Mouse (Mus musculus) MEL (cell line): ENCODE data around the gene Tm2d3. TPM values are rescaled to one million over a fixed set of nuclear protein-coding genes. Genes with fewer than 3 reads are reported as not detected.

Experiments
- DNase-seq: peaks from one replicate; pipeline ENCODE4 v3.0.0; 2011; ENCODE audit warnings: low read depth, low spot score
- H3K27ac ChIP-seq: 2 replicates; pipeline ENCODE4 v1.5.1; 2012; ENCODE audit warnings: low read depth, mild to moderate bottlenecking, control low read depth, low read length, moderate library complexity; ENCODE audit not compliant: control insufficient read depth
- H3K27me3 ChIP-seq, 2 experiments: fragments of 150-350 bp in 1 of 2; sonication (generic) in 1 of 2; 2 replicates each; pipeline ENCODE4 v1.6.1; 2012; ENCODE audit warnings: low read length in 2 of 2, mild to moderate bottlenecking in 2 of 2, improper control_type of control experiment in 1 of 2, moderate library complexity in 1 of 2; ENCODE audit not compliant: insufficient read depth in 2 of 2, control insufficient read depth in 1 of 2
- H3K36me3 ChIP-seq, 2 experiments: 2 replicates each; pipeline ENCODE4 v1.6.1; 2012 to 2014; ENCODE audit warnings: low read length in 2 of 2, improper control_type of control experiment in 1 of 2, inconsistent platforms in 1 of 2, mild to moderate bottlenecking in 1 of 2; ENCODE audit not compliant: insufficient read depth in 2 of 2, control insufficient read depth in 1 of 2
- H3K4me1 ChIP-seq, 2 experiments: fragments of 150-350 bp in 1 of 2; sonication (generic) in 1 of 2; 2 replicates each; pipeline ENCODE4 v1.6.1; 2012; ENCODE audit warnings: low read length in 2 of 2, improper control_type of control experiment in 1 of 2, mild to moderate bottlenecking in 1 of 2; ENCODE audit not compliant: insufficient read depth in 2 of 2, control insufficient read depth in 1 of 2
- H3K4me3 ChIP-seq, 2 experiments: fragments of 150-350 bp in 1 of 2; sonication (generic) in 1 of 2; 2 replicates each; pipeline ENCODE4 v1.5.1; 2012; ENCODE audit warnings: low read depth in 2 of 2, low read length in 2 of 2, mild to moderate bottlenecking in 2 of 2, moderate library complexity in 2 of 2, control low read depth in 1 of 2, improper control_type of control experiment in 1 of 2; ENCODE audit not compliant: control insufficient read depth in 1 of 2, insufficient read depth in 1 of 2
- H3K79me2 ChIP-seq: 2 replicates; pipeline ENCODE4 v1.6.1; 2012; ENCODE audit warnings: mild to moderate bottlenecking, low read length, moderate library complexity; ENCODE audit not compliant: control insufficient read depth, poor library complexity, insufficient read depth
- H3K9ac ChIP-seq: 2 replicates; pipeline ENCODE4 v1.6.1; 2012; ENCODE audit warnings: low read depth, mild to moderate bottlenecking, control low read depth, low read length, moderate library complexity; ENCODE audit not compliant: control insufficient read depth, poor library complexity, severe bottlenecking
- H3K9me3 ChIP-seq: fragments of 150-350 bp; sonication (generic); replicated peaks from 2 replicates; pipeline ENCODE4 v1.6.1; 2012; ENCODE audit warnings: mild to moderate bottlenecking, low read length, improper control_type of control experiment, moderate library complexity; ENCODE audit not compliant: insufficient read depth
- CHD1 ChIP-seq: IDR thresholded peaks from 2 replicates; pipeline ENCODE4 v1.6.1; 2012; ENCODE audit warnings: low read depth, mild to moderate bottlenecking, inconsistent platforms, low read length, improper control_type of control experiment
- E2F4 ChIP-seq: IDR thresholded peaks from 2 replicates; pipeline ENCODE4 v1.6.1; 2011; ENCODE audit warnings: low read depth, low read length, improper control_type of control experiment, borderline replicate concordance
- GABPA ChIP-seq: IDR thresholded peaks from 2 replicates; pipeline ENCODE4 v1.6.1; 2012; ENCODE audit warnings: low read depth, mild to moderate bottlenecking, inconsistent platforms, low read length, improper control_type of control experiment, moderate library complexity
- GATA1 ChIP-seq: IDR thresholded peaks from 2 replicates; pipeline ENCODE4 v1.6.1; 2011; ENCODE audit warnings: low read depth, low read length, improper control_type of control experiment
- HCFC1 ChIP-seq: IDR thresholded peaks from 2 replicates; pipeline ENCODE4 v1.6.1; 2012; ENCODE audit warnings: low read depth, mild to moderate bottlenecking, inconsistent platforms, low read length, improper control_type of control experiment, moderate library complexity
- JUND ChIP-seq: IDR thresholded peaks from 2 replicates; pipeline ENCODE4 v1.6.1; 2011; ENCODE audit warnings: low read depth, mild to moderate bottlenecking, improper control_type of control experiment, low read length
- MAFK ChIP-seq: IDR thresholded peaks from 2 replicates; pipeline ENCODE4 v1.6.1; 2011; ENCODE audit warnings: low read depth, mild to moderate bottlenecking, low read length, improper control_type of control experiment, borderline replicate concordance
- MEF2A ChIP-seq: IDR thresholded peaks from 2 replicates; pipeline ENCODE4 v1.6.1; 2014; ENCODE audit warnings: low read depth, mild to moderate bottlenecking, inconsistent platforms, low read length, improper control_type of control experiment; ENCODE audit not compliant: poor library complexity, insufficient replicate concordance, severe bottlenecking; ENCODE audit errors: extremely low read depth
- MYB ChIP-seq: IDR thresholded peaks from 2 replicates; pipeline ENCODE4 v1.6.1; 2011; ENCODE audit warnings: mild to moderate bottlenecking, low read depth, low read length, improper control_type of control experiment
- POLR2AphosphoS5 ChIP-seq: IDR thresholded peaks from 2 replicates; pipeline ENCODE4 v1.6.1; 2012; ENCODE audit warnings: low read depth, borderline replicate concordance, mild to moderate bottlenecking, inconsistent platforms, low read length, moderate library complexity, mixed read lengths
- RCOR1 ChIP-seq: IDR thresholded peaks from 2 replicates; pipeline ENCODE4 v1.6.1; 2012; ENCODE audit warnings: low read depth, mild to moderate bottlenecking, inconsistent platforms, low read length, improper control_type of control experiment
- TAL1 ChIP-seq: IDR thresholded peaks from 2 replicates; pipeline ENCODE4 v1.6.1; 2012; ENCODE audit warnings: mild to moderate bottlenecking, inconsistent platforms, low read length, moderate library complexity, mixed read lengths
- TBP ChIP-seq: IDR thresholded peaks from 2 replicates; pipeline ENCODE4 v1.8.0; 2011; ENCODE audit warnings: low read depth, low read length, improper control_type of control experiment
- TCF12 ChIP-seq: IDR thresholded peaks from 2 replicates; pipeline ENCODE4 v1.6.1; 2014; ENCODE audit warnings: low read depth, mild to moderate bottlenecking, inconsistent platforms, low read length, improper control_type of control experiment, moderate library complexity
- USF1 ChIP-seq: IDR thresholded peaks from 2 replicates; pipeline ENCODE4 v1.6.1; 2014; ENCODE audit warnings: low read depth, mild to moderate bottlenecking, inconsistent platforms, low read length, improper control_type of control experiment, moderate library complexity
- USF2 ChIP-seq, 2 experiments: IDR thresholded peaks; 2 replicates each; pipeline ENCODE4 v1.6.1; 2011 to 2012; ENCODE audit warnings: improper control_type of control experiment in 2 of 2, low read length in 2 of 2, borderline replicate concordance in 1 of 2, inconsistent platforms in 1 of 2, low read depth in 1 of 2, mild to moderate bottlenecking in 1 of 2; ENCODE audit not compliant: insufficient read depth in 1 of 2
- ZC3H11A ChIP-seq: IDR thresholded peaks from 2 replicates; pipeline ENCODE4 v1.6.1; 2012; ENCODE audit warnings: low read depth, mild to moderate bottlenecking, inconsistent platforms, low read length, improper control_type of control experiment
- ZKSCAN1 ChIP-seq: IDR thresholded peaks from 2 replicates; pipeline ENCODE4 v1.6.1; 2012; ENCODE audit warnings: low read depth, mild to moderate bottlenecking, inconsistent platforms, low read length, improper control_type of control experiment, moderate library complexity
- polyA plus RNA-seq, 2 experiments: library from polyadenylated mRNA; stranded (reverse) in 1 of 2; unstranded in 1 of 2; fragments of >175 nt in 1 of 2; fragments of >200 nt in 1 of 2; gene quantifications; 2 replicates each; pipeline versions ENCODE4 v1.2.1 to v1.2.4; 2012; ENCODE audit warnings: low replicate concordance in 2 of 2, low read depth in 1 of 2; ENCODE audit not compliant: insufficient read length in 2 of 2, insufficient read depth in 1 of 2, missing spikeins in 1 of 2
- total RNA-seq: library from RNA; depleted of rRNA; stranded (reverse); fragments of 300-350 nt; gene quantifications from 2 replicates; pipeline ENCODE4 v1.2.3, GENCODE M21; 2012

Gene Tm2d3
- total and polyA plus RNA-seq, 3 experiments: 50.3 to 52.0 TPM; not detected in 1

- Histone ChIP-seq H3K4me1 (no peaks in the 10 kb centered on the region), H3K36me3 (peaks cover 0 to 14% of the 10 kb centered on the region in 2 experiments; a peak in 2 of 4 replicates), H3K9me3 (no peaks in the 10 kb centered on the region), H3K27ac (no peak overlapping the region), H3K9ac (no peak overlapping the region), H3K79me2 (no peaks in the 10 kb centered on the region), H3K4me3 (no peak overlapping the region), H3K27me3 (no peaks in the 10 kb centered on the region)
- DNase-seq: no peak
- no peak for TF ChIP-seq TAL1
- TF ChIP-seq GABPA: no peak
- no peak for TF ChIP-seq MYB
- no peak for TF ChIP-seq POLR2AphosphoS5
- no peak for TF ChIP-seq USF2 (IDR thresholded peaks at IDR 0.05; ENCODE audit: borderline replicate concordance in 1 of 2, insufficient read depth in 1 of 2, low read depth in 1 of 2, low read length in 2 of 2)
- no peak for TF ChIP-seq ZC3H11A
- TF ChIP-seq USF1: no peak
- no peak for TF ChIP-seq TCF12
- TF ChIP-seq MAFK: no peak
Observed at GRCm38 (mm10) chr7:65663886-65664285, 27.1 kb upstream of the Tm2d3 start.

DNA sequence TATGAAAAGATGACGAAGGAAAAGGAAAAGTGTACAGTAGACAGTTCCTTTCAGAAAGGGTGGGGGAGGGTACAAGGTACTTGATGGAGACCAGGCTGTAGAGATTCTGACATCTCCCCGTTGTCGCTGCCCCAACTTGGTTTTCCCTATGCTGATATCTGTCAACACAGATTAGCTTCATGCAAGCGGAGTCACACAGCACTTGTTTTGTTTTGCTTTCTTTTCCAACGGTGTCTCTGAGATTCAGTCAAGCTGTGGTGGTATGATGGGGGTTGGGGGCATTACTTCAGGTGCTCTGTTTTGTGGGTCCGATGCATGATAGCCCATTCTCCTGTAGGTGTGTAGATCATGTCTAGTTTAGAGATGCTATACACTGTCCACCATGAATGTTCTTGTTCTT lies 23.5 kb upstream of the Tm2d3 start:
- no peaks in the 10 kb centered on the region for H3K4me1 ChIP-seq
- TF ChIP-seq POLR2AphosphoS5: no peak
- TF ChIP-seq CHD1: no peak
- no peak for TF ChIP-seq MYB
- no peak for TF ChIP-seq MEF2A
- TF ChIP-seq E2F4: no peak
- no peak for TF ChIP-seq TBP
- no peak for TF ChIP-seq TAL1
- TF ChIP-seq ZKSCAN1: no peak
- TF ChIP-seq GABPA: no peak
- TF ChIP-seq HCFC1: no peak
- TF ChIP-seq JUND: no peak
- TF ChIP-seq RCOR1: no peak
- no peak for TF ChIP-seq GATA1
- H3K4me3 ChIP-seq: no peak overlapping the region
- H3K36me3 ChIP-seq: peaks cover 0 to 8% of the 10 kb centered on the region in 2 experiments; a peak in 2 of 4 replicates
- H3K9me3 ChIP-seq: no peaks in the 10 kb centered on the region
- H3K79me2 ChIP-seq: no peaks in the 10 kb centered on the region
- H3K27ac ChIP-seq: no peak overlapping the region
- H3K27me3 ChIP-seq: no peaks in the 10 kb centered on the region
- DNase-seq: no peak
- H3K9ac ChIP-seq: no peak overlapping the region
